Mouse (Mus musculus): ENCODE measurements around the gene Tsen54.

The Tsen54 gene

GRCm38 (mm10) chr11:115858354-115858753, 43.8 kb downstream of the Tsen54 start, which contains the start of gene Myo15b:
Gene Myo15b, plus strand, starts transcription at chr11:115858406.
- in situ Hi-C loops (cut with MboI, MseI) = no loop called here

- in situ Hi-C loops (cut with MboI, MseI) = no loop called here
These were observed 44.8 kb downstream of the Tsen54 start for GRCm38 (mm10) chr11:115859143-115859945.

GRCm38 (mm10) chr11:115863895-115864294, 49.4 kb downstream of the Tsen54 start:
- in situ Hi-C loops (cut with MboI, MseI) = no loop called here

DNA sequence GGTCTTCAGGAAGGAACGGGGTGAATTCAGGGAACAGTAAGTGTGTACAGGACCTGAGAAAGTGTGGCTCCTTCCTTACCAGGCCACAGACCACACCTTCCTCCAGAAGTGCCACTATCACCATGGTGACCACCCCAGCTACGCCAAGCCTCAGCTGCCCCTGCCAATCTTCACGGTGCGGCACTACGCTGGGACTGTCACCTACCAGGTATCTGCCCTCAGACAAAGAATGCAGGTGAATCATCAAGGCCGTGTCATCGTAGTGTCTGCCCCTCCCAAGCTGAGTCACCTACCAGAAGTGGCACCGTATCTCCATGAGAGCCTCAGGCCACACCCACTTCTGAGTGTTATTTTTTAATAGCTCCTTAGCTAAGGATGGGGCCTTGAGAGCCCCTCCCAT, 54.9 kb downstream of the Tsen54 start:
- in situ Hi-C loops (cut with MboI, MseI) = no loop called here

DNA sequence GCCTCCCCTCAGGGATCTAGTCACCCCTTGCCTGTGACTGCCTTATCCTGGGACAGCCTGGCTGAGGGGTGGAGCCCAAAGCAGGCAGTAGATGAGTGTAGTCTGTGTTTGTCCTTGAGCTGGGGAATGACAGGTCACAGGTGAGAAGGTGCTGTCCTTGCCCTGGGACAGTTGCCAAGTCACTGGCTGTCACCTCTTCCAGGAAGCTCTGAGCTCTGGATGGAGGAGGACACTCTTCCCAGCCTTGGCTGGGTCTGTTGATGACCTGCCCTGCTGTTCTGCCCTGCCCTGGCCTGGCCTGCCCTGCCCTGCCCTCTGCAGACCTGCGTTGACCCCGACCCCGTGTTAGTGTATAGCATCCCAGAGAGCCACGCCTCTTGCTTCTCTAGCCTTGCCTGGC, 57.9 kb downstream of the Tsen54 start:
- in situ Hi-C loops (cut with MboI, MseI) = no loop called here
